Mouse (Mus musculus): ENCODE data around the gene Klf6.

The Klf6 gene

GRCm38 (mm10) chr13:5861157-5862002 lies at the start of gene Klf6:
TSS of gene Klf6 (plus strand) at chr13:5861482.
- peak; percentile 98 for DNase-seq (ENCODE audit: low spot score)

GRCm38 (mm10) chr13:5813433-5813832 lies 47.8 kb upstream of the Klf6 start:
- no peak for DNase-seq (ENCODE audit: low spot score)

DNA sequence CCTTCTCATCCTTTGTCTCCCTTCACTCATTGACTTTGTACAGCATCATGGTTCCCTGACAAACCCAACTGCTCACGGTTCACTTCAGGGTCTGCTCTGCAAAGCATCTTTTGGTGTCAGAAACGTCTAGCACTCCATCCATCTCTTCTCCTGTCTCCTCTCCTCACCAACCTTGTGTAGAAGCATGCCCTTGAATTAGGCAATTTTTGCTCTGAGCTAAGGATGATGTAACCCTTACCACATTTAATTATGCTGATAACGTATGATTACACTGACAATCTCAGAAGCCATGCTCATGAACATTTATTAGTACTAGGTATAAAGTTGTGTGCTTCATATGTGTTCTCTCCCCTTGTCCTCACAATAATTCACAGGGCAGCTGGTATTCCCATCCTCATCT lies 44.0 kb upstream of the Klf6 start:
- no peak for DNase-seq (ENCODE audit: low spot score)

DNA sequence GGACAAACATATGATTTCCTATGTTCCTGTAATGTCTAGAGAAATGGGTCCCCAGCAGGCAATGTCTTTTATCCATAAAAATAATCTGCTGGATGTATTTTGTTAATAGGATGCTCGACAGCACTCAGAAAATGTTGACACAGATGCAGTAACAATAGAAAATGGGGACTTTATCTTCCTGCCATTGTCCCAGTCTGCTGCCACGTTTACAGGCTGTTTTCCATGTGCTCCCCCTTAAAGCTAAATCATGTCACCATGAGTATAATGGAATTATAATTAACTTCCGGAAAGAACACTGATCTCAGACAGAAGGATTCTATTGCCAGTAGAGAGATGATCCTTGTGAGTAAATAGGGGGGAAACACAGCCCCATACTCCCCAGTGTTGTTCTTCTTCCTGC lies 42.1 kb upstream of the Klf6 start:
- DNase-seq (ENCODE audit: low spot score): no peak

DNA sequence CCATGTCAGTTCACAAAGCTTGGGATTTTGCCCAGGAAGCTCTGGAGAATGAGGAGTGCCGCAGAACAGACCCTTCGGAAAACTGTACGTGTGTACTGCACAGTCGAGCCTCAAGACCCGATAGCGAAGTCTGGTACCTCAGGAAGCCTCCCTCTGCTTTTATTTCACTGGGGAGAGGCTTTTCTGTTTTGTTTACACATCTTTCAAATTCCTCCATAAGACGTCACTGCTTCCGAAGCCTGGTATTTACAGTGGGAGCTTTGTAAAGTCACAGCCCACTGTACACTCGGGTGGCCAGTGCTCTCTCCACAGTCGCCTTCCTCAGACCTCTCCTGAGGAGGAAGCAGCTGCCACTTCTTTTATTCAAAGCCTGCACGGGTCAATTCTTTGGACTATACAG lies 38.7 kb upstream of the Klf6 start:
- DNase-seq (ENCODE audit: low spot score): no peak

DNA sequence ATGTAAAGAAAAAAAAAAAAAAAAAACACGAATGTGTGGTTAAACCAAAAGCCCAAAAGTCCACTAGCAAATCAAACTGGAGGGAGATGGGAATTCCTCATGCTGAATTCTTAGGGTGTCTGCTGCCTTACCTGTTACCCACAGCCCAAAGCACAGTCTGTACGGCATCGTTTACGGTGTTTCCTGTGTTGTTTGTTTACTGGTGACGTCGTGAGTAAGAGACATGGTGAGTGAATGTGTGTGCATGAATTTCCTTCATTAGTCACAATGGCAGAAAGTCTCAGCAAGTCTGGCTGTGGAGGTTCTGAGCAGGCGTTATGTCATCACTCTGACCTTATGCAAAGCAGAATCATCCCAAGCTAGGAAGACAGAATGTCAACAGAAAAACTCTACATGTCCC lies 38.1 kb upstream of the Klf6 start:
- DNase-seq (ENCODE audit: low spot score): no peak

DNA sequence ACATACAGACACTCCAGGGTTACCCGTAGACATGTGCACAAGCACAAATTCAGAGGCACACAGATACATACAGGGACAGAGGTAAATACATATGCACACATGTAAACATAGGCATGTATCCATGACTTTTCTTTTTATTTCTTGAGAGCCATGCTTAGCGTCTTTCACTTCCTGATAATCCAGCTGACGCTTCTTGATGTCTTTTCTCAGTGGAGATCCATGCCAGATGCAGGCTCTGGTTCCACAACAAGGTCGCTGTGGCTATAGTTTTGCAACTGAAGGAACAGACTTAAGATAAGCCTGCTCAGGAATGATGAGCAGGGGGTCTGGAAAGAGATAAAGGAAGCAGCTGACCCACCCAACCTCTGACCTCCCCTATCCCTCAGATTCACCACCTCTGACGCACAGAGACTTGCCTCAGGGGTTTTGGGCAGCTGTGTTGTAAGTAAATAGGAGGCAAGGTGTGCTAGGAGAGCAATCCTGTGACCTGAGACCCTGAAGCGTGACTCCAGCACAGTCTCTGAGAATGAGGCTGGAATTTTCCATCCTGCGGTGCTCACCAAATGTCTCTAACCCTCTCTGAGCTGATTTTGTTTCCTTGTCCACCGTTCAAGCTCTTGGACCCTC lies 37.0 kb upstream of the Klf6 start:
- no peak for DNase-seq (ENCODE audit: low spot score)

DNA sequence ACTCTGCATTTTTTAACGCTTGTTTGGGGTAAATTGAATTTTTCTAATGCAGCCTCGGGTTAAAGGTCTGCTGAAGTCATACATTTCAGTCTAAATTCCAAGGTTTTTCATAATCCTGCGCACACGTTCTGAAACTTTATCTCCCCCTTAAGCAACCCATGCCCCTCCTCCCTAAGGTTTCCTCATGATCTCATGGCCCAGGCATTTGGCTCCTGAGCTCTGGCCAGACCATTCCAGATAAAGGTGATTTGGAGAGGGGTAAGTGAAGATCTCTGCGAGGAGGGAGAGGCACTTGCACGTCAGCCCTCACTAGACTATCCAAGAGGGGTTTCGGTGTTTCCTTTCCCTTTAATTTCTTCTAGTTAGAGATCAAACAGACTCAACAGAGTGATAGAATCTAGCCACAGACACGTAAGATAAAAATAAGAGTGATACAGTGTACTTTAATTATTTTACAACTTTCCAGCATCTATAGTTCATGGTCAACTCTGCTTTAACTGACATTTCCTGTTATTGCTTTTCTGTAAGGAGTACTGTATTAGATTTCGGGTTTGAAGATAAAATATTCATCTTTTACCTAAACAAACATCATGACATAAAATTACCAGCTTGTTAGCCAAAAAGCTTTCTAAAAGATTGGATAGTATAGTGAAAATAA lies 35.0 kb upstream of the Klf6 start:
- DNase-seq (ENCODE audit: low spot score): no peak

DNA sequence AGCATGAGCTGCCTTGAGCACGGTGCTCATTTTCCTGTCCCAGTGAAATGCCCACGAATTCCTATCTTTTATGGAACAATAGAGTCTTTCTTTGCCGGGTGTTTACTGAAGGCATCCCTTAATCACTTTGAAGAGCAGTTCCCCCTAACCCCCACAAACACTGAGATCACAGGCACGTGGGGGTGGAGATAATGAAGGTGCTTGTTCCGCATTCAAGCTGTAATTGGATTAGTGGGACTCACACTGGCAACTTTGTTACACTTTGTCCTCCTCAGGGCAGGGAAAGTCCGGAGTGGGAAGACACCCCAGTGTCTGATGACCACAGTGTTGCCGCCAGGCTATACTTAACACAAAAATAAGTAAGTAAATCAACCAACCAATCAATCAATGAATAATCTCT lies 29.3 kb upstream of the Klf6 start:
- no peak for DNase-seq (ENCODE audit: low spot score)

DNA sequence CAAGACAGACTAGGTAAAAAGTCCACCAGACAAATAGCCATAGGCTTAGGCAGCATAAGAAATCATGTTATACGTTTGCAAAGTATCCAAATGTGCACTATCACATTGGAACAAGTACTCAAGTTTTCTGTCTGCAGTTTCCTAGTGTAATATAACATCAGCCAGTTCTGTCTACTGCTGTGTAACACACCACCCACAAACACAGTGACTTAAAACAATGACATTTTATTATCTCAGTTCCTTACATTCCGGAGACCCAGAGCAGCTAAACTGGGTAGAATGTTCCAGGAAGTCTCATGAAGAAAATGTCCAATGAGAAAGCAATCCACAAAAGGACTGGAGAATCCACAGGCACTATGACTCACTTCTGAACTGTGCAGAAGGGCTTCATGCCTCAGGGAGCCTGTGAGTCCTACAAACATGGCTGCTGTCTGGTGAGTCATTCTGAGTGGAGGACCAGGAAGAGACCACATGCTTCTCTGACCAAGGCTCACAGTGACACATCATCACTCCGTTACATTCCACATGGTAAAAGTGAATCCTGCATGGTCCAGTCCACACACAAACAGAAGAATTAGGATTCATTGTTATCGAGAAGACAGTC lies 24.0 kb upstream of the Klf6 start:
- DNase-seq (ENCODE audit: low spot score): no peak

DNA sequence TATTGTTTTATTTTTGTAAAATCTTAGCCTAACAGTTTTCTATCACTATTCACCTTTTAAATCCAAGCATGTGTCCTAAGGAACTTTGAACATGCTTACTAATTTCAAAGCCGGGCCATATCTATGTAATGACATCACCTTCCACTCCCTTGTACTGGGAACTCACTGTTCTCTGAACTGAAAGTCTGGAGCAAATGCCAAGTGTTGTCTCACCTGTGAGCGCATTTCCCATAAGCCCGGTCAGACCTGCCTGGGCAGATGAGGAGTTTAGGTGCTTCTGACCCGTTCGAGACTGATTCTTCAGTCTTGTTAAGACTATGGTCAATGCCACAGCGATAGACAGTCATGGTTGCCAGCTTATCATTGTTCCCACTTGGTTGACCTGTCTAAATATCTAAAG lies 19.9 kb upstream of the Klf6 start:
- no peak for DNase-seq (ENCODE audit: low spot score)

- DNase-seq (ENCODE audit: low spot score): no peak
Observed at GRCm38 (mm10) chr13:5842911-5843310, 18.4 kb upstream of the Klf6 start.

GRCm38 (mm10) chr13:5843829-5844228 lies 17.5 kb upstream of the Klf6 start:
- no peak for DNase-seq (ENCODE audit: low spot score)

DNA sequence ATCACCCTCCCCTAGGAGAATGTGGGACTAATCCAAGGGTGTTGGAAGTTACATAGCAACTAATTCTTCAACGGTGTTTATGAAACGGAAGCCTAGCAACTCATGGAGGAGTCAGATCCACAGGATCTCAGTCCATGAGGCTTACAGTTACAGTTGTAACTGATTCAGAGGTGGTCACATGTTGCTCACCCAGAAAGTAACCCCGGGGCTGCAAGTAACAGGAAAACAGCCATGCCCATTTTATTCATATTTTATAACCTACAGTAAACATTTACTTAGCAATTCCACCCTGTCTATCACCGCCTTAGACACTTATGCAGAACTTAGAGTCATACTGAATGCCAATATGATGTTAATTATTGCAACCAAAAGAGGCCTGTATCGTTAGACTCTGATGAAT lies 16.9 kb upstream of the Klf6 start:
- DNase-seq (ENCODE audit: low spot score): no peak

GRCm38 (mm10) chr13:5845161-5845590 lies 16.1 kb upstream of the Klf6 start:
- peak; percentile 38 for DNase-seq (ENCODE audit: low spot score)

DNA sequence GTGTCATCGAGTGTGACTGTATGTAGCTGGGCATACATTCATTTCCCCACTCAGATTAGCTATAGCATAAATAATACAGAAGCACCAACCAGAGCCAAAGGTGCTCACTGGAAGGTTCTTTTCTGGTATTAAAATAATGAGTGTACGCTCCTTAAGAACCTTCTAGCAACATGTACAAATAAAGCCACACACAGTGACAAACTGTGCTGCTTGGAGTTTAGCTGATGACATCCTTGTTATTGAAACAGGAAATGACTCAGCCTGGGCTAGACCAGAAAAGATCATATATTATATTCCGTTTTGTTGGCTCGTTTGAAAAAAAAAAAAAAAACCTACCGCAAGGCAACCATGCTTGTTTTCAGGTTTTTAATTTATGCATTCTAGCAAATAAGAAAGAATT lies 15.7 kb upstream of the Klf6 start:
- DNase-seq (ENCODE audit: low spot score): no peak

DNA sequence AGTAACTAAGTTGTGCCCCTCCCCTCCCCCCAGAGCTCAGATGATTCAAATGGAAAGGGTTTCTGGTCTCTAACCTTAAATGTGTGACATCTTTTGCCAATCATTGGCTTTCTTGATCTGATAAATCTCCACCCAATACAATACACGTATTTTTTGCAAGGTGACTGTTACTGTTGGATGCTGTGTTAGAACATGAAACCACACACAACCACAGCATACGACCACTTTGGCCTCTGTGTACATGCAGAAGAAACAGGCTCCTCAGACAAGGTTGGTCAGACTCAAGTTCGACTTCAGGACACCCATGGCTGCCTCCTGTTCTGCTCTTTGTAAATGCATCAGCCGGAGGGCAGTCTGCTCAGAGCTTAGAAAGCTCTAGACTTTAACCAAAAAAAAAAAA lies 14.4 kb upstream of the Klf6 start:
- DNase-seq (ENCODE audit: low spot score): no peak

- no peak for DNase-seq (ENCODE audit: low spot score)
Observed at GRCm38 (mm10) chr13:5847736-5848135, 13.5 kb upstream of the Klf6 start.

DNA sequence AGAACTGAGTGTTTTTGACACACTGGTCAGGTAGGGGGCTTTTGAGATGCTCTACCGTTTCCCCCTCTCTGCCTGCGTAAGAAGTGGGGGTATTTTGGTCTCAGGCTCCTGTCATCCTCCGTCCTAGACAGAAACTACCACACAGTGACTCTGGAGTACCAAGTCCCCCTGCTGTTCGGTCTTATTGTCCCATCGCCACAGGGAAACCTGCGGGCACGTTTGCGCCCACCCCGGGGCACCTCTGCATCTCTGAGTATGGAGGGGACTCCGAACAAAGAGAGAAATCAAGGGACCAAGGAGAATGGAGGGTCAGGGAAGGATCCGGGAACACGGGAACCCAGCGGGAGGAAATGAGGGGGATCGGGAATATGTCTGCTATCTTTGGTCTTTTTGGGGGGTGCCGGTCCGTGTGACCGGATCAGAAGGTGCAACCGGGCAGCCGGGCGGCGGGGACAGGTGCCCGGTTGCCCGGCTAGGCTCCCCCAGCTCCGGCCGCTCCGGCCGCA lies 578 bp upstream of the Klf6 start:
- DNase-seq (ENCODE audit: low spot score): peak; percentile 51

- DNase-seq (ENCODE audit: low spot score): peak; percentile 34
Observed at GRCm38 (mm10) chr13:5862003-5862625, 832 bp downstream of the Klf6 start.

DNA sequence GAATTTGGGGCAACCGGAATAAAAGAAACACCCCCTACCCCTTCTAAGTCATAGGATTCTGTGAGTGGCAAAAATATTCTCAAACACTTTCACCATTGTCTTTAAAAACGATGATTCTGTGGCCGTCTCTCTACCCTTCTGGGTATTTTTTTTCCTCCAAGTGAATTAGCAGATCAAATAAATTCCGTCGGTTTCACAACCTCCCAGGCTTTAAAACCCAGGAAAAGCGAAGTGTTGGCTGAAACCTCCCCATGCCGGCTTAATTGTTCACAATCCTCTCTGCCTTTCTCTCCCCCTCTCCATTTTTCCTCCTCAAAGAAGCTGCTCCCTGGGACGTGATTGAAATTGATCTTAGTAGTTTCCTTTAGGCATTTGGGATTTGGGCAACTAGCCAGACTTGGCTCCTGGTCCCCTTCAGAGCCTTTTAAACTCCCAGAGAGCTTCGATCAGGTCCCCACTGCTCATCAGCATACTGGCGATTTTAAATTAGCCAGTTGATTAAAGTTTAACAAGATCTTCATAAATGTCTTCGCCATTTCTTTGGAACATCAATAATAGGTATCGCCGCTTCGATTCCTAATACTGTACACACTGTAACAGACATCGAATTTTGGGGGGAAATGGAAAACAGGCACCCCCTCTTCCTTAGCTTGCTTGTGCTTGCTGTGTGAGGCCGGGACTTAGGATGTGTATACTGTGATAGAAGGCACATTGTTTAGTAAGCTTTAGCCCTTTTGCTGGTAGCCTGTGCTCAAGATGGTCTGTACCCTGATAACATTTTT lies 1.5 kb downstream of the Klf6 start:
- no peak for DNase-seq (ENCODE audit: low spot score)
